Mouse (Mus musculus): ENCODE data around the gene Kptn.
A peak's percentile ranks its signal among the peaks of the same experiment; 100 is the strongest.

Kptn gene

DNA sequence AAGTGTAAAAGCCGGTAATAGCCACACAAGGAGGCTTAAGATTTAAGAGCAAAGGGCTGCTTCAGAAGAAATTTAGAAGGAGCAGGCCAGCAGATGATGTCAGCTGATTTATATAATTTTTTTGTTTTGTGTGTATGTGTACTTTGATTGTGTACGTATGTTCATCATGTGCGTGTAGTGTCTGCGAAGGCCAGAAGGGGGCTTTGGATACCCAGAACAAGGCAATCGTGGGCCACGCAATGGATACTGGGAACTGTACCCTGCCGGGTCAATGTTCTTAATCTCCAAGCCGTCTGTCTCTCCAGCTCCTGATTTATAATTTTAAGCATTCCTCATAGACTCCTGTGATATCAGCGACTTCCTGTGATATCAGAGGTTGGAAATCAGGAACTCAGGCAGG is 41.6 kb downstream of the Kptn start:
- DNase-seq (ENCODE audit: low spot score): no peak

DNA sequence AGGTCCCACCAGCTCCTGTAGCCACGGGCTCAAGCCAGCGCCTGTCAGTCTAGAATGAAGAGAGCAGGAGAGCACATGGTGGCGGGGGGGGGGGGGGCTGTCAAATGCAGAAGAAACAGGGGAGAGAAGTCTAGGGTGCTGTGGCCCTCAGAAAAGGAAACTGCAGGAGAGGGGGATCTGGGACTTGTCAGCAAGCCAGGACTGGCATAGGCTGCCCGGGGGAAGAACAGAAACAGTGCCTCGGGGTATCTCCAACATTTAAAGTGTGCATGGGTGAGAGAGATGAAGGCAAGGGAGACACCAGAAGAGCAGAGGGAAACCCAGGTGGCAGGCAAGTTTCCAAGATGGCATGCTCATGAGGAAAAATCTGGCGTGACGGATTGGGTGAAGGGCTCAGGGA is 42.3 kb downstream of the Kptn start:
- DNase-seq (ENCODE audit: low spot score): no peak

- DNase-seq (ENCODE audit: low spot score): no peak
These were observed 52.5 kb downstream of the Kptn start for GRCm38 (mm10) chr7:16172141-16172581.

DNA sequence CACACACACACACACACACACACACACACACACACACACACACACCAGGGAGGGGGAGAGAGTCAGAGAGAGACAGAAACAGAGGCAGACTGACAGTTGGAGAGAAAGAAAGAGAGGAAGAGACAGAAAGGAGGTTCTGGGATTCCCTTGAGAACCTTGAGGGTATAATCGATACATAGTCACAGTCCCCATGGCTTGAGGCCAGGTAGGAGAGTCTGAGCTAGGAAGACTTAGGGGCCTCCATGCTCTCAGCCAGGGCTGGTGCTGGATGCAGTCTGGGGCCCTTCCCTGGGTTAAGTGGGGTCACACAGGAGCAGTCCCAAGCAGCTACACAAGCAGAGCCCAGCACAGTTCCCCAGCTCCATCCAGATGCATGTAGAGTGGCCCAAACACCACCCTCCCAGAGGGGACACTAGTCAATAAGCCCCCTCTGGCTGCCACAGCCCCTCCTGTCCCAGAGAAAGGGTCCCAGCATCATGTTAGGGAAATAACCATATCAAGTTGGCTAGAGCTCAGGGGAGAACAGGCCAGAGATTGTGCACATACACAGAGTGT is 53.0 kb downstream of the Kptn start:
- DNase-seq (ENCODE audit: low spot score): no peak

DNA sequence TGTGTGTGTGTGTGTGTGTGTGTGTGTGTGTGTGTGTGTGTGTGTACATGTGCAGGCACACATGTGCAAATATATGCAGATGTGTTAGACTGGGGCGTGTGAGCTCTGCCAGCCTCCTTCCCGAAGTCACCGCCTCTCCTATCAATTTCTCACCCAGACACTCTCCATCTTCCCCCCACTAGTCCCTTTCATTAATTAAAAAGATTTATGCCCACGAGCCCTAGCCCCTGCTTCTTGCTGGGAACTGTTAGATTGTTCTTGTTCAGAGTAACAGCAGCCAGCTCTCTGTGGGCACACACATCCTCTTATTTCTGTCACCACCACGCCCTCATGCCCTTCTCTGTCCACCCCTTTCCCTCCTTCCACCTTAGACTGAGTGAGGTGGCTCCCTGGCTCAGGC is 53.5 kb downstream of the Kptn start:
- DNase-seq (ENCODE audit: low spot score): no peak

- DNase-seq (ENCODE audit: low spot score): peak; percentile 36
These were observed 55.2 kb downstream of the Kptn start, which contains the start of gene Meis3 for GRCm38 (mm10) chr7:16174597-16175541. Gene Meis3, plus strand, starts transcription at chr7:16175090.

DNA sequence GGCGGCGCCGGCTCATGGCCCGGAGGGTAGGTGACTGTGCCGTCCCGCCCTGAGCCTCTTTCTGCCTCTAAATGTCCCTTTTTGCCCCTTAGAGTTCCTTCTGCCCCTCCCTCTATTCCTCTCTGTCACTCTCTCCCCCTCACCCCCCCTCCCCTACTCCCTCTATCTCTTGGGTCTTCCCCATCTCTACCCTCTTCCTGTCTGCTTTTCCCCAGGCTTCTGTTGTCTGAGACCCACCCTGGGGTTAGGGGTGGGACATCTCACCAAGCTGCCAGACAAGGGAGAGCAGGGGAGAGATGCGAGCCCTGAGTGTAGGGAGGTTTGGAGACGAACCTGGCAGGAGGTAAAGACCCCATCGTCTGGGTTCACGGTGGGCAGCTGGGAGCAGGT is 55.8 kb downstream of the Kptn start:
- DNase-seq (ENCODE audit: low spot score): no peak

All from urinary bladder, postnatal 25 days (tissue).